Mouse (Mus musculus) ES-Bruce4 (cell line): ENCODE results near the gene Aldh6a1.

Source experiments
- CTCF ChIP-seq: IDR thresholded peaks from one replicate; pipeline ENCODE4 v1.8.1; 2011; ENCODE audit warnings: low read depth, low read length
- POLR2A ChIP-seq: IDR thresholded peaks from one replicate; pipeline ENCODE4 v1.8.1; 2011; ENCODE audit warnings: low read length; ENCODE audit not compliant: insufficient read depth

GRCm38 (mm10) chr12:84388097-84388496 lies 62.7 kb downstream of the Aldh6a1 start:
- no peak for TF ChIP-seq CTCF
- no peak for TF ChIP-seq POLR2A
